Mouse (Mus musculus) adrenal gland, adult 18-20 months (tissue): Measurements from ENCODE around the gene Golm1. TPM values are rescaled to one million over a fixed set of nuclear protein-coding genes. Genes with fewer than 3 reads are reported as not detected.
"Not testable (repeated sequence)": the region's sequence is repeated elsewhere in the genome, so short reads cannot be mapped to it uniquely, and the experiment has no call there.

Experiments used
- DNase-seq, 2 experiments: peaks; one replicate each; pipeline ENCODE4 v3.0.0; 2021 to 2022; ENCODE audit warnings: low spot score in 2 of 2
- long read RNA-seq, 2 experiments: library from polyadenylated mRNA; stranded (forward); transcript quantifications; one replicate each; pipeline ENCODE4 v2.0.0; 2021
- total RNA-seq, 2 experiments: library from RNA; stranded (reverse); gene quantifications; 1 replicate in 1 of 2; 2 replicates in 1 of 2; pipeline ENCODE4 v1.2.3; 2021

The Golm1 gene
- 1 to 10 TPM; 4.9 to 8.2 TPM for total RNA-seq
- long read RNA-seq, experiment 1, transcript Golm1-201 (10 exons, 3,954 nt) = major isoform, 7 of 11 reads
- long read RNA-seq, experiment 1, partial matches to known transcripts = 3 of 11 reads
- long read RNA-seq, experiment 1, other reads (novel, unspliced or antisense) = 0 of 11 reads
- long read RNA-seq, experiment 2, transcript Golm1-201 (10 exons, 3,954 nt) = major isoform, 17 of 22 reads
- long read RNA-seq, experiment 2, partial matches to known transcripts = 2 of 22 reads
- long read RNA-seq, experiment 2, other reads (novel, unspliced or antisense) = 3 of 22 reads

DNA sequence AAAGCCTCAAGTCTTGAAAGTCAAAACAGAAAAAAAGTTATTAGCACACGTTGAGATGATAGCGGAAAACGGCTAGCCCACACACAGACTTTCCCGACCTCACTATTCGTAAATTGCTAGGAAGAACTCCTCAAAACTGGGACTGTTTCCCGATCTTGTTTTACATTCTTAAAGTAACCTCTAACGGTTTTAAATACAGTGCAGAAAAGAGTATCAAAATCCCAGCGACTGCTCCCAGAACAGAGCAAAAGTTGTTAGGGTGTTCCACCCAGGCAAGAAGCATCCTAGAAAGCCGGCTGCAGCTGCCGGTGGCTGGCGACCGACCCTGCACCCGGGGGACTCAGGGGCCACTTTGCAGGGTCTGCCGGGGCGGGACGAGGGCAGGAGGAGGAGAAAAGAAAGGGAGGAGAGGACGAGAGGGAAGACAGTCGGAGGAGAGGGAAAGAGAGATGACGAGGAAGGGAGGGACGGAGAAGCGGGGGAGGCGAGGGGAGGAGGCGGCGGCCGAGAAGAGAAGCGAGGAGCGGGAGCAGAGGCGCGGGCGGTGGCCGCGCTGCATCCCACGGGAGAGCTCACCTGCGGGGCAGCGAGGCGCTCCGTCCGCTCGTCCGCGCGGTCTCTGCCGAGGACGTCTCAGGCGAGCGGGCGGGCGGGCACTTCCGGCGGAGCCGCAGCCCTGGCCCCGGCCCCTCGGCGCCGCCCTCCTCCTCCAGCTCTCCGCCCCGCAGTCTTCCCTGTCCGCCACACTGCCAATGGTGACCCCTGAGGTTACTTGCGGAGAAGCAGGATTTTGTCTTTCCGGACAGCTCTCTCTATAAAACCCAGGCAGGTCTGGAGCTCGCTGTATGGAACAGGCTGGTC lies at the start of gene Golm1:
Golm1 (minus strand) TSS at position 661 of the 861 bp plus-strand sequence.
- DNase-seq = peak; percentile 50 to 67

DNA sequence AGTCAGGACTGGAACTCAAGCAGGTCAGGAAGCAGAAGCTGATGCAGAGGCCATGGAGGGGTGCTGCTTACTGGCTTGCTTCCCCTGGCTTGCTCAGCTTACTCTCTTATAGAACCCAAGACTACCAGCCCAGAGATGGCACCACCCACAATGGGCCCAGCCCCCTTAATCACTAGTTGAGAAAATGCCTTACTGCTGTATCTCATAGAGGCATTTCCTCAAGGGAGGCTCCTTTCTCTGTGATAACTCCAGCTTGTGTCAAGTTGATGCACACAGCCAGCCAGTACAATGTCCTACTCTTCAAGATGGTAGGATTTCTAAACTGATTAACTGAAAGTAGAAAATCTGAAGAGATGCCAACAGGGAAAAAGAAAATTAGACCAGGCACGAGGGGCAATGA lies 46.5 kb upstream of the Golm1 start:
- DNase-seq = not testable (repeated sequence)

DNA sequence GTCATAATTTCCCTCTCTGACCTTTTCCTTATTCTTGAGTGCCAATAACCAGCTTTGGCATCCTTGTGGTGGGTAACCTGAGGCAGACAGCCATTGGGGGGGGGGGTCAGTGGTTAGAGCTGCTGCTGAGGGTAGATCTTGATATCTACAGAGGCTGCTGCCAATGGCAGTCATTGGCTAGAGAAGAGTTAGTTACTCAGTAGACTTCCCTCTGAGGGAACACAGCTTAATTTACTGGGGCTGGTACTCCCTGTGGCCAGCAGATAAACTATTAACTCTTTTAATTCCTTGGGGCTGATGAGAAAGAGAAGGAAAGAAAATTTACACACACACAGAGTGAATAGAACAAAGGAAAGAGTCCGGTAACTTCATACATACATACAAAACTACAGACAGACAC lies 43.9 kb upstream of the Golm1 start:
- no peak for DNase-seq

DNA sequence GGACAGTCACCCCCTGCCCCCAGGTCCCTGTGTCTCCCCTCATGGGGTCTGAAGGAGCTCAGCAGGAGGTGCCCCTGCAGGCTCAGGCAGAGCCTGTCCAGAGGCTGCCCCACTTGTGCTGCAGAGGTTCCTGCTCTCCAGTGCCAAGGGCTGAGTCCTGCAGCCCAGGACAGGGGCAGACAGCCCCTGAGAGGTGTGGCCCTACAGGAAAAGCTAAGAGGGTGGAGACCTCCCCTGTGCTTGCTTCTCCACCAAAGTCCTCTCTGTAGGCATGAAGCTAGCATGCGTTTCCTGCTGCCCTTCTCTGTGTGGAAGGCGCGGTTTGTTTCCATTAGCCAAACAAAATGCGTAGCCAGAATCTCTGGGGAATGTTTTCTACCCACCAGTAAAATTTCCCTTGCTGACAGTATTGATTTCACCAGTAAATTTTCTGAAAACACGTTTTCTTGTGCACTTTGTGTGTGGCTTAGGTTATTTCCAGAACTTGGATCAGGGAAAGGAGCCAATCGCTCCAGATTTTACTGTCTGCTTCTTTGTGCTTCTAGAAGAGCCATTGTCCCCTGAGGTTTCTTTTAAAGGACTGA lies 43.3 kb upstream of the Golm1 start:
- DNase-seq = not testable (repeated sequence)

DNA sequence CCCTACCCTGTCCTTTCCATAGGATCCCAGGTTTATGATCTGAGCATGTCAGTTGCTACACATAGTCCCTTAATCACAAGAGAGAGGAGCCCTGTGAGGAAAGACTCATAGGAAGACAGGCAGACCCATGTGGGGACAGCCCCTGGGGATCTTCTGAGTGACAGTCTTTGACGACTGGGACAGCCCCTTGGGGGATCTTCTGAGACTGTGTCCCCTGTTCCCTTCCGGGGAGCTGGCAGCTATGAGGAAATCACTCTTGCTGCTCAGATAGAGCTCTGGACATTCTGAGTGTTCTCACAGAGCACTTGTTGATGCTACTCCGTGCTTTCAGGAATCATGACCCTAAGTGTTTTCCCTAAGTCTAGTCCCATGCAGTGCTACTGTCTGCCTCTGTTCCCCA lies 38.1 kb upstream of the Golm1 start:
- DNase-seq = no peak

DNA sequence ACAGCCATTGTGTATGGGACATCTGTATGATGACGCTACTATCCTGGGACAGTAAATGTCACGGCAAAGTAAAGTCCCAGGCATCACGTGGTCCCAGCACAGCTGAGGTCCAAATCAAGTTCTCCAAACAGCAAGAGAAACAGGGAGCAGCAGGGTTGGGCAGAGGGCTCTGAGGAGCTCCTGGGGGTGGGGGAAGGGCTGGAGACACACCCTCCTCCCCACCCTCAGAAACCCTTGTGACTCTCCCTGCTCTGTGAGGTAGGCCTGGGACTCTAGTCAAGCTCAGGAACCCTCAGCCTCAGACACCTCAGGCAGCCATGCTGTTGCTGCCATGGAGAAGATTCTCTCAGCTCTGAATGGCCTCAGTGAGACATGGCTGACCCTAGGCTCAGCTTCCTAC lies 36.4 kb upstream of the Golm1 start, which contains the start of gene Spata31d1b:
Spata31d1b (plus strand) TSS at position 301 of the 400 bp plus-strand sequence.
- not testable (repeated sequence) for DNase-seq

DNA sequence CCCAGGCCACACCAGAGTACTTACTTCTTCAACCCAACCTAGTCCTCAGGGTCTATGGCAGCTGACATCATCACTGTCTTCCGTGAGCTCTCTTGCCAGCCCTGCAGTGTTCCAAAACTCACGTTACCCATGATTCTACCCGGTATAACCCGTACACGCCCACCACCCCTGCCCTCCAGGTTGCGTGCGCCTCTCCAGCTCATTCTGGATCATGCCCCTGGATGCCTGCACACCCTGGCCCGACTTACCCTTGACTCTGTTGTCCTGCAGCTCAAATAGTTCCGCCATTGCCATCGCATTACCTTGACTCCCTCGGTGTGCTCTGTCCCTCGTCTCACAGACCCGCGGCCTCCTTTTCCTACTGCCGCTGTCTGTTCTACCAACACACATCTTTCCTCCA lies 34.6 kb upstream of the Golm1 start, which contains the start of gene Spata31d1a:
Spata31d1a (minus strand) TSS at position 101 of the 400 bp plus-strand sequence.
- DNase-seq = no peak

DNA sequence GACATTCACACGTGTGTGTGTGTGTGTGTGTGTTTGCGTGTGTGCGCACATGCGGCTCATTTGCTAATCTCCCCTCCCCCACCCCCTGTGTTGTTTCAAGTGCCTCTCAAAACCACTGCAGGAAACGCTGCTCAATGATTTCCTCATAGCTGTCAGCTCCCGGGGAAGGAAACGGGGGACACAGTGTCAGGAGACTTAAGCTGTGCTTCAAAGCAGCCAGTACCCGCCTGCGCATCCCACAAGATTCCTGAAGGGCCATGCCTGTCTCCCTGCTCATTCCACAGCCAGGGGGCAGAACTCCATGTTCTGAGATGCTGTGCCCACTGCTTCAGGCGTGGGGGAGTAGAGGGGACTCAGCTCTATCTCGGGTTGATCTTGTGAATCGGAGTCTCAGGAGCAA lies 29.0 kb upstream of the Golm1 start:
- DNase-seq = no peak

DNA sequence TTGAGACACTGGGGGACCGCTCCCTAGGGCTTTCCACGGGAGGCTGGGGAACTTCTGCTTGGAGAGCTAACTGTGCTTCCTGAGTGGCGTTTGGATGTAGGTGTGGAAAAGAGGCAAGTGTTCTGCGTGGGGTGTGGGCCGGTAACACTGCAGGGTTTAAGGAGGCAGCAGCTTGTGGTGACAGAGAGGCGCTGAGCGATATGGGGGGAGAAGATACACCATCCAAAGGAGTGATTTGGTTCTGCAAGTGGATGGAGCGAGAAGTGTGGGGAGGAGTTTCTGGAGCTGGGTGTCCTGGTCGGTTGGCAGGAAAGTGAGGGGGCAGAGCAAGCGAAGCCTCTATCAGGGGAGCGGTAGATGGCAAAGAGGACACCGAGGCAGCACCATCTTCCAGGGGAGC lies 27.9 kb upstream of the Golm1 start:
- no peak for DNase-seq

DNA sequence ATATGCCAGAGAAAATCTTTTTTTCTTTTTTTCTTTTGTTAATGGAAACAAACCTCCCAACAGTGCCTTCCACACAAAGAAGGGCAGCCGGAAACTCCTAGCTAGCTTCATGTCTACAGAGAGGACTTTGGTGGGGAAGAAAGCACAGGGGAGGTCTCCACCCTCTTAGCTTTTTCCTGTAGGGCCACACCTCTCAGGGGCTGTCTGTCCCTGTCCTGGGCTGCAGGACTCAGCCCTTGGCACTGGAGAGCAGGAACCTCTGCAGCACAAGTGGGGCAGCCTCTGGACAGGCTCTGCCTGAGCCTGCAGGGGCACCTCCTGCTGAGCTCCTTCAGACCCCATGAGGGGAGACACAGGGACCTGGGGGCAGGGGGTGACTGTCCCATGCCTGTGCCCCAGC lies 24.5 kb upstream of the Golm1 start:
- not testable (repeated sequence) for DNase-seq

DNA sequence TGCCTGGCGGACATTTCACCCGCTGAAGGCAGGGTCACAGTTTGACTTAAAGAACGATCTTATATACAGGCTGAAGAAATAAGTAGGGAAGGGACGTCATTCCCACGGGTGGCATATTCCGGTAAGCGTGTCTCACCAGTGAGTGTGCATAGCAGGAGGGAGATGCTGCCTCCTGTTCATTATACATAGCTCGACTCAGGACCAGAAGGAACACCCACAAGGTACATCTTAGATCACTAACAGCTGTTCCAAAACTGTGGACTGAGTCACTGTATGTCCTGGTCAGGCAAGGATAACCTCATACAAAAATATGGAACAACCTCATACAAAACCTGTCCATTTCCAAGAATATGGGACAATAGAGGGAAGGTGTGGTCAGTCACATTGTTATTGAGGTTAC lies 23.5 kb upstream of the Golm1 start:
- DNase-seq = no peak

DNA sequence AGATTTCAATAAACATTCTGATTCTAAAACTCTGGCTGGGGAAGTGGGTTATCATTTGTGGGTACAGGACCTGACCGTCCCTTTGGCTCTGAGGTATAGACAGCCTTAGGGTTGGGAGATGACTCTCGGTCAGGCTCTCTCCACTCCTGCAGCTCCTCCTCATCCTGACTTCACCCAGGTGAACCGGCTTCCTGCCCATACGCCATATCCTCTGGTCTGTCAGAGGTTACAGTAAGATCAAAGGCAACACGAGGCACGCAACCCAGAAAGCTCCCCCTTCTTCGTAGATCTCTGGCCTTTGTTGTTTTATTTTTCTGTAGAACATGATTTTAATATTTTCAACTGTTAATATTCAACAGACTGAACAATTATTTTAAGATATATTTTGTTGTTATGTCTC lies 20.2 kb upstream of the Golm1 start:
- DNase-seq = no peak

DNA sequence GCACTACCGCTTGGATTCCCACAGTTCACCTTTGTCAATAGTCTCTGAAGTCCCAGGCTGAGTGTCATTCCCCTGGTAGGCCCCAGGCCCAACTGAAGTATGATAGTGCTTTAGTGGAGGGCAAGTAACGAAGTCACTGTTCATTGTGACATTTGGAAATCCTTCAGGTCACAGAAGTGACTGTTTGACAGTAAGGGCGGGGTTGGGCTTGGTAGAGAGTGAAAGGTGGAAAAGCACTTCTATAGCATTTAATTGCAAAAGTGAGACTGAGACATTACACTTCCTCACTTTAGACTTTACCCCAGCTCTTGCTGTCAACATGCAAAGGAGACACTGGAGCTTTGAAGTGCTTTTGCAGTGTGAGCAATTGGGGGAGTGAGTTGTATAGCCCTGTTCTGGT lies 18.4 kb upstream of the Golm1 start, which contains the start of gene 4921517D22Rik:
4921517D22Rik (minus strand) TSS at position 101 of the 400 bp plus-strand sequence.
- DNase-seq = no peak

DNA sequence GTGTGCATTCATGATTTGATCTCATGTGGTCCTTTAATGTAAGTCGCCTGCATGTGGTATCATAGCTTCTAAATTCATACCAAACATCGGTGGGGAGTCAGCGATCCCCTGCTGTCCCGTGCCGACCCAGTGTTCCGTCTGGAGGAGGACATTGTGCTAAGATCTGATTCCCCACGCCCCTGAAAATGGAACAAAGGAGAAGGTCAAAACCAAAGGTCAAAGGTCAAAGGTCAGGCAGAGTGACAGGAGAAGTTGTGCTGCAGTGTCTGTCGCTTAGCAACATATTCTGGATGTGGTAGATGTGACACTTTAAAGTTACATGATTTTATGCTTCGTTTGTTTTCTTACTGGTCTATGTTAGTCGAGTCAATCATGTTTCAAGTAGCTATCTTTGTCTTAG lies 15.9 kb upstream of the Golm1 start:
- DNase-seq = no peak

DNA sequence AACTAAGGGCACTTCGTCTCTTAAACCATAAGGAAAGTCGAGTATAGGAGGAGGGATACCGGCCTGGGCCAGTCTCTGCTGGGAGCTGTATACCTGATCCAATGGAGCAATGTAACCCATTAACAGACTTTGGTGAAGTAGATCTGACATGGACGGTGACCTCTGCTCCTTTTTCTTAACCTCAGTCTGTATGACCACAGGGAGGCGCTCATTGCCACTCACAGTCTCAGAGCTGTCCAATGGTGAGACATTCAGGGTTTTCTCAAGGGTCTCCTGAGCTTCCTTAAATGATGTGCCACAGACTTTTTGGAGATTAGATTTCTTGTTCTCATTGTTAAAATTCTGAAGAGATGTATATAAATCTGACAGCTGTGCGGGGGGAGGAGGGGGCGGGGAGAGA lies 15.0 kb upstream of the Golm1 start:
- no peak for DNase-seq

DNA sequence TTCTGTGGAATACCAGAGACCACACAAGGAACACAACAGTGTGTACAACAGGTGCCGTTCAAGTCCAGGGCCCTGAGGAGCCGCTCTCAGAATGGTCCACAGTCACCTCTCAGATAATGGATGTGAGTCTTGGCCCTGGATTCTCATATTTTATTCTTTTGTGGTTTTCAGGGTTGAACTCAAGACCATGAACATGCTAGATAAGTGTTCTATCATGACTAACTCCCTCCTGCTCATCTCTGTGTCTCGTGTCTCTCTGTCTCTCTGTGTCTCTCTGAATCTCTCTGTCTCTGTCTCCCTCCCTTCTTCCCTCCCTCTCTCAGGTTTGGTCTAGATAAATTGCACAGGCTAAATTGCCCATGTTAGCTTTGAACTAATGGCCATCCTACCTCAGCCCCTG lies 14.2 kb upstream of the Golm1 start:
- no peak for DNase-seq

DNA sequence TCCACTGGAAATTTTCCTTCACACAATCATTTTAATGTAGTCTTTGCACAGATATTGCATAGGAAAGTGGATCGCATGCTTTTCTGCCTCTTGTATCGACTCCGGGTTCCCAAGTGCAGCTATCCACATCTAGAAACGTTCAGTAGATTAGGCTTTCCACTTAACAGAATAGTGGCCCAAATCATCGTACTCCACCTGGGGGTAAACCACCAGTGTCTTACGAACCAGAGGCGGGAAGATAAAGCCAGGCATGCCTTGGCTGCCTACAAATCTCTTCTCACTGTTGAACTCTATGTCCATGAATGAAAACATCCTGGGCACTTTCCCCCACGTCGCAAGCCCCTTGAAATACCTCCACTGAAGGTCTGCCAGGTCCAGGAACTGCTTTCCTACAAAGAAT lies 13.7 kb upstream of the Golm1 start:
- DNase-seq = no peak

DNA sequence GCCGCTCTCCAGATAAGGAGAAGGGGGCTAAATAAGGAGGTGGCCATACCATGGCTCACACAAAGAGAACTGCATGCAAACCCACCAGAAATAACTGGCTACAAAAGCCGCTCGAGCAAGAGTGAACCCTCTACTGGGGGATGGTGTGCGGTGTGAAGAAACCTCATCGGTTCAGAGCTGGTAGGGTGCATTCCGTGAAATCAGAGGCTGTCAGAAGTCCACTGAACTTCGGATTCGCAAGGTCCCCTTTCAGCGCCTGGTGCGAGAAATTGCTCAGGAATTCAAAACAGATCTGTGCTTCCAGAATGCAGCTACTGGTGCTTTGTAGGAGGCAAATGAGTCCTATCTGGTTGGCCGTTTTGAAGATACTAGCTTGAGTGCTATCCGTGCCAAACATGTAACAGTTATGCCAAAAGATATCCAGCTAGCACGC lies 12.7 kb upstream of the Golm1 start:
- DNase-seq = no peak

DNA sequence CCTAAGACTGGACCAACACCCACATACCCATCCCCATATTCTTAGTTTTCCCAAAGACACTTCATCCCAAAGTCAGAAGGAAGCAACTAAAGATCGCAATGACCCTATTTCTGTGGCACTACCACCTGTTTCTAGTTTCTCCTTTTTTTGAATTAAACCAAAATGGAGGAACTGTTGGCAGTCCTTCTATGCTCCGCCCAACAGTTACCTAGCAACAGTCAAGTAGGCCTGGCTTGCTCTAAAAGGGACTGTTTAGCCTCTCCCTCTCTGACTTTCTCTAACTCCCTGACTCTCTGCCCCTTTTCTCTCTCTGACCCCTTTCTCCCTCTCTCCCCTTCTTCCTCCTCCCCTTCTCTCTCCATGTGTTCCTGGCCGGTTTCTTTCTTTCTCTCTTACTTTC lies 9.6 kb upstream of the Golm1 start:
- no peak for DNase-seq

DNA sequence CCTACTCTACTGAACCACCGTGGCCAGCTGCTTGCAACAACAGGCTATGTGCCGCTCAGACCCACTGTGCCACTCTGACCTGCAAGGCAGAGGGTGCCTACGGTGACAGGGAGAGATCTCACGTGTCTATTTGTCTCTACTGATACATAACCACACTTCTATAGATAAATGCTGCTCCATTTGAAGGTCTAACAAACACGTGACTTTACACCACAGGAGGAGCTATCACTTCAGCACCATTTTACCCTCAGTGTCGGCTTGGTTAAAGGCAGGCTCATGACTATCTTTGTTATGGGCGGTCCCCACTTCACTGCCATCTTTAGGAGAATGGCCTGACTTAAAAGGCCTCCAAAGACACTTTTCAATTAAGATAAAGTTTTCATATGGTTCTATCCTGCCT lies 7.0 kb upstream of the Golm1 start:
- DNase-seq = no peak

DNA sequence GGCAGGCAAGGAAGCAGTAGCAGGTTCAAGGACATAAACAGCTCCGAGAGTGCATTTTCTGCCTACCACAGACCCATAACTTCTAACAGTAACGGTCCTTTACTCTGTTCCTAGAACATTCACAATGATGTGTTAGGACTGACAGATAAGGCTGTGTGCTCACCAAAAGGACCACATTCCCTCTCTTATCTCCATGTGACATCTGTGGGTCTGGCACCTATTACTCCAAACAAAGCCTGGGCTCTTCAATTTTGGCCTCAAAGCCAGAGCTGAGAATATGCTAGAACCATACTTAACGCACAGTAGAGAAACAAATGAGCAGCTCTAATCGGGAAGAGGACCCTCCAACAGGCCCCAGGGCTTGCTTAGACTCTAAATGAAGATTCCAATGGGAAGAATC lies 4.3 kb upstream of the Golm1 start:
- DNase-seq = no peak

DNA sequence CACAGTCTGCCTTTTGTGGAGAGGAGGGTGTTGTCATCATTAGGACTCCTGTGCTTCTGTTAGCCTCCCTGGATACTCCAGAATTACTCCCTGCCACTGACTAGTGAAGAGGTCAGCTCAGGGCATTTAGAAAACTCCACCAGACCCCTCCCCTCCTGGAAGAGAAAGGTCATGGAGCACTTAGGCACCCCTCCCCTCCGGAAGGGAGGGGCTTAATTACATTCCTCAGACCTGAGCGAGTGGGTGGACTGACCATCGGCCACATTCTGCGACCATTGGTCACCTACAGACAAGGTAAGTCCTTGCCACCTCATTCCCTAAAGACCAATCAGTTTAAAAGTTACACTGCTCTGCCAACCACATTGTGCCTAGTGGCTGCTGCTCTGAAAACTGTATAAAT lies 3.7 kb upstream of the Golm1 start:
- no peak for DNase-seq
